Mouse (Mus musculus) brain, embryonic 14.5 days (tissue): ENCODE measurements around the gene Gm45808.

ENCODE experiments used
- CTCF ChIP-seq: fragments of 200-500 bp; IDR thresholded peaks from 2 replicates; pipeline ENCODE4 v1.5.1; 2012; ENCODE audit warnings: inconsistent platforms, mild to moderate bottlenecking, moderate library complexity, borderline replicate concordance; ENCODE audit not compliant: insufficient read depth, insufficient read length; ENCODE audit errors: extremely low read depth
- POLR2A ChIP-seq: fragments of 200-500 bp; IDR thresholded peaks from 2 replicates; pipeline ENCODE4 v1.6.1; 2012; ENCODE audit warnings: mild to moderate bottlenecking, inconsistent platforms, borderline replicate concordance; ENCODE audit not compliant: poor library complexity, insufficient read depth, insufficient read length, severe bottlenecking; ENCODE audit errors: extremely low read depth

DNA sequence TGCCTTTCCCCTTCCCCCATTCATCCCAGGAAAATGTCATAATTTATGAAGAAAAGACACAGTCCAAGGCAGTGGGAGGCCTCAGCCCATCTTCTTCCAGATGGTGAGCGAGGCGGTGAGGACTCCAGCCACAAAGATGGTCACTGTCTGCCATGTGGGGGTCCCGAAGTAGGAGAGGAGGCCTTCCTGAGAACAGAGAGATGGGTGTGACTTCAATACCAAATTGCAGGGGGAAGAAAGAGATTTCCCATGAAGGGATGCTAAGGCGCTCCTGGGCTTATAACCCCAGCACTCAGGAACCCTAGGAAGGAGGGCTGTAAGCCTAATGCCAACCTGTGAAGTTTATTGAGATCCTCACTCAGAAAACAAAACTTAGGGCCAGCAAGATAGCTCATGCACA lies 24.8 kb downstream of the Gm45808 start:
- TF ChIP-seq CTCF (no peak), POLR2A (no peak)
